Mouse (Mus musculus) megakaryocyte, embryonic 14.5 days (primary cell): ENCODE measurements around the gene Tulp1.

Source experiments
- FLI1 ChIP-seq: IDR thresholded peaks from 2 replicates; pipeline ENCODE4 v1.6.1; 2012; ENCODE audit warnings: low read length, inconsistent platforms, mixed read lengths
- GATA1 ChIP-seq: IDR thresholded peaks from 3 replicates; pipeline ENCODE4 v1.6.1; 2012; ENCODE audit warnings: mixed read lengths, low read length, inconsistent platforms, borderline replicate concordance

- TF ChIP-seq FLI1, result no peak
- no peak for TF ChIP-seq GATA1
Measured at GRCm38 (mm10) chr17:28386150-28386905, 21.3 kb upstream of the Tulp1 start.
